Mouse (Mus musculus) forebrain, embryonic 11.5 days (tissue): ENCODE measurements around the gene Wipi1. TPM values are rescaled to one million over a fixed set of nuclear protein-coding genes. Genes with fewer than 3 reads are reported as not detected.

Experiments used
- ATAC-seq: fragments of 200-750 bp; cut with Nextera tagmentation; replicated peaks from 2 replicates; pipeline ENCODE4 v1.8.0; 2017; ENCODE audit warnings: moderate TSS enrichment; ENCODE audit not compliant: low FRiP score
- DNase-seq: peaks from one replicate; pipeline ENCODE4 v3.0.0-alpha.2; 2017; ENCODE audit warnings: low spot score
- H3K27ac ChIP-seq: fragments of 300-500 bp; sonication (generic); 2 replicates; pipeline ENCODE4 v1.5.1; 2014; ENCODE audit warnings: low read depth, low read length
- H3K27me3 ChIP-seq: fragments of 300-500 bp; sonication (generic); 2 replicates; pipeline ENCODE4 v1.6.1; 2014; ENCODE audit warnings: mild to moderate bottlenecking, low read length, mixed read lengths; ENCODE audit not compliant: control insufficient read depth, insufficient read depth
- H3K36me3 ChIP-seq: fragments of 300-500 bp; sonication (generic); 2 replicates; pipeline ENCODE4 v1.6.1; 2014; ENCODE audit warnings: mild to moderate bottlenecking, low read length, moderate library complexity, mixed read lengths; ENCODE audit not compliant: control insufficient read depth, insufficient read depth
- H3K4me1 ChIP-seq: fragments of 300-500 bp; sonication (generic); replicated peaks from 2 replicates; pipeline ENCODE4 v1.6.1; 2014; ENCODE audit warnings: low read length, mixed read lengths; ENCODE audit not compliant: control insufficient read depth, insufficient read depth
- H3K4me2 ChIP-seq: fragments of 300-500 bp; sonication (generic); 2 replicates; pipeline ENCODE4 v1.6.1; 2014; ENCODE audit warnings: low read depth, mild to moderate bottlenecking, low read length, moderate library complexity, mixed read lengths; ENCODE audit not compliant: severe bottlenecking
- H3K4me3 ChIP-seq: fragments of 300-500 bp; sonication (generic); 2 replicates; pipeline ENCODE4 v1.5.1; 2014; ENCODE audit warnings: low read depth, low read length
- H3K9ac ChIP-seq: fragments of 300-500 bp; sonication (generic); 2 replicates; pipeline ENCODE4 v1.6.1; 2014; ENCODE audit warnings: low read length
- H3K9me3 ChIP-seq: fragments of 300-500 bp; sonication (generic); 2 replicates; pipeline ENCODE4 v1.6.1; 2016; ENCODE audit warnings: low read length, mixed read lengths; ENCODE audit not compliant: control insufficient read depth
- WGBS: fragments of 180-500 bp; shearing (Covaris S2); extraction: QIAGEN DNeasy Blood & Tissue Kit; methylation state at CpG from one replicate; pipeline ENCODE4 v1.1.7; 2014; 5-methylcytosine and 5-hydroxymethylcytosine counted together
- polyA plus RNA-seq: library from polyadenylated mRNA; unstranded; fragments of >200 nt; fragmentation: Nextera tagmentation; extraction: Ambion mirVana; gene quantifications from 2 replicates; pipeline ENCODE4 v1.2.1, GENCODE M21; 2014

Wipi1 gene
- polyA plus RNA-seq, 1 experiment from 2014 or later = 14.7 TPM

GRCm38 (mm10) chr11:109546305-109547001 is 65.3 kb downstream of the Wipi1 start:
- DNase-seq = no peak
- no peaks in the 10 kb centered on the region for H3K36me3 ChIP-seq
- H3K27me3 ChIP-seq = no peaks in the 10 kb centered on the region
- 79% methylated on average over 16 of the region's 16 CpGs for WGBS
- no peaks in the 10 kb centered on the region for H3K9me3 ChIP-seq
- H3K27ac ChIP-seq = no peak overlapping the region
- no peak overlapping the region for H3K4me2 ChIP-seq
- no peak for ATAC-seq
- no peaks in the 10 kb centered on the region for H3K4me1 ChIP-seq
- no peak overlapping the region for H3K4me3 ChIP-seq
- no peak overlapping the region for H3K9ac ChIP-seq

GRCm38 (mm10) chr11:109545700-109546143 is 66.0 kb downstream of the Wipi1 start:
- Histone ChIP-seq H3K4me3 (no peak overlapping the region), H3K27me3 (no peaks in the 10 kb centered on the region), H3K9me3 (no peaks in the 10 kb centered on the region), H3K36me3 (no peaks in the 10 kb centered on the region), H3K4me2 (no peak overlapping the region), H3K27ac (no peak overlapping the region), H3K4me1 (no peaks in the 10 kb centered on the region), H3K9ac (no peak overlapping the region)
- ATAC-seq = no peak
- no peak for DNase-seq
- 76% methylated on average over 12 of the region's 12 CpGs for WGBS

- H3K4me3 ChIP-seq = no peak overlapping the region
- H3K9ac ChIP-seq = no peak overlapping the region
- DNase-seq (no peak), ATAC-seq (no peak)
- no peaks in the 10 kb centered on the region for H3K9me3 ChIP-seq
- no peaks in the 10 kb centered on the region for H3K36me3 ChIP-seq
- 79% methylated on average over 7 of the region's 7 CpGs for WGBS
- no peak overlapping the region for H3K27ac ChIP-seq
- no peaks in the 10 kb centered on the region for H3K4me1 ChIP-seq
- no peak overlapping the region for H3K4me2 ChIP-seq
- no peaks in the 10 kb centered on the region for H3K27me3 ChIP-seq
Observed at GRCm38 (mm10) chr11:109545265-109545664, 66.5 kb downstream of the Wipi1 start.

GRCm38 (mm10) chr11:109544432-109544831 is 67.3 kb downstream of the Wipi1 start:
- H3K4me3 ChIP-seq = no peak overlapping the region
- no peak overlapping the region for H3K27ac ChIP-seq
- no peaks in the 10 kb centered on the region for H3K9me3 ChIP-seq
- H3K27me3 ChIP-seq = no peaks in the 10 kb centered on the region
- DNase-seq (no peak), ATAC-seq (no peak)
- no peak overlapping the region for H3K4me2 ChIP-seq
- WGBS = 66% methylated on average over 7 of the region's 7 CpGs
- no peaks in the 10 kb centered on the region for H3K36me3 ChIP-seq
- H3K9ac ChIP-seq = no peak overlapping the region
- H3K4me1 ChIP-seq = no peaks in the 10 kb centered on the region

- no peak overlapping the region for H3K27ac ChIP-seq
- 87% methylated on average over 9 of the region's 9 CpGs for WGBS
Observed at GRCm38 (mm10) chr11:109543466-109543865, 68.3 kb downstream of the Wipi1 start.

GRCm38 (mm10) chr11:109539290-109539689 is 72.5 kb downstream of the Wipi1 start:
- WGBS = 53% methylated on average over 6 of the region's 6 CpGs
- no peak for ATAC-seq
- Histone ChIP-seq H3K27ac (no peak overlapping the region), H3K36me3 (no peaks in the 10 kb centered on the region), H3K4me1 (0 out of 2 replicates have a peak, but pooled peaks cover 2% of the 10 kb centered on the region), H3K9me3 (no peaks in the 10 kb centered on the region), H3K4me2 (no peak overlapping the region), H3K4me3 (no peak overlapping the region), H3K9ac (no peak overlapping the region), H3K27me3 (no peaks in the 10 kb centered on the region)
- no peak for DNase-seq

More at GRCm38 (mm10) chr11:109543466-109543865, 68.3 kb downstream of the Wipi1 start:
- Histone ChIP-seq H3K27me3 (no peaks in the 10 kb centered on the region), H3K9ac (no peak overlapping the region), H3K9me3 (no peaks in the 10 kb centered on the region), H3K4me1 (no peaks in the 10 kb centered on the region), H3K4me2 (no peak overlapping the region), H3K36me3 (no peaks in the 10 kb centered on the region), H3K4me3 (no peak overlapping the region)
- DNase-seq (no peak), ATAC-seq (no peak)

GRCm38 (mm10) chr11:109536939-109537338 is 74.8 kb downstream of the Wipi1 start:
- Histone ChIP-seq H3K4me3 (no peak overlapping the region), H3K9me3 (no peaks in the 10 kb centered on the region), H3K4me1 (0 out of 2 replicates have a peak, but pooled peaks cover 2% of the 10 kb centered on the region), H3K4me2 (no peak overlapping the region), H3K27me3 (no peaks in the 10 kb centered on the region), H3K9ac (no peak overlapping the region), H3K27ac (no peak overlapping the region), H3K36me3 (no peaks in the 10 kb centered on the region)
- no peak for ATAC-seq
- DNase-seq = no peak
- WGBS = 81% methylated on average over 5 of the region's 5 CpGs

GRCm38 (mm10) chr11:109535966-109536365 is 75.8 kb downstream of the Wipi1 start:
- Histone ChIP-seq H3K36me3 (no peaks in the 10 kb centered on the region), H3K27ac (no peak overlapping the region), H3K4me1 (0 out of 2 replicates have a peak, but pooled peaks cover 2% of the 10 kb centered on the region), H3K4me3 (no peak overlapping the region), H3K9me3 (no peaks in the 10 kb centered on the region), H3K9ac (no peak overlapping the region), H3K27me3 (no peaks in the 10 kb centered on the region), H3K4me2 (no peak overlapping the region)
- ATAC-seq (no peak), DNase-seq (no peak)
- 91% methylated on average over 6 of the region's 6 CpGs for WGBS

- no peaks in the 10 kb centered on the region for H3K36me3 ChIP-seq
- DNase-seq (no peak), ATAC-seq (no peak)
- no peak overlapping the region for H3K9ac ChIP-seq
- H3K27me3 ChIP-seq = no peaks in the 10 kb centered on the region
- no peak overlapping the region for H3K4me3 ChIP-seq
- WGBS = 92% methylated on average over 4 of the region's 4 CpGs
- no peaks in the 10 kb centered on the region for H3K4me1 ChIP-seq
- H3K27ac ChIP-seq = no peak overlapping the region
- H3K4me2 ChIP-seq = no peak overlapping the region
- no peaks in the 10 kb centered on the region for H3K9me3 ChIP-seq
Observed at GRCm38 (mm10) chr11:109530030-109530429, 81.7 kb downstream of the Wipi1 start.
